Mouse (Mus musculus): ENCODE measurements around the gene AI413582. TPM values are rescaled to one million over a fixed set of nuclear protein-coding genes. Genes with fewer than 3 reads are reported as not detected.

Gene AI413582
- total and polyA plus RNA-seq, 2 experiments: 4.9 to 12.9 TPM

DNA sequence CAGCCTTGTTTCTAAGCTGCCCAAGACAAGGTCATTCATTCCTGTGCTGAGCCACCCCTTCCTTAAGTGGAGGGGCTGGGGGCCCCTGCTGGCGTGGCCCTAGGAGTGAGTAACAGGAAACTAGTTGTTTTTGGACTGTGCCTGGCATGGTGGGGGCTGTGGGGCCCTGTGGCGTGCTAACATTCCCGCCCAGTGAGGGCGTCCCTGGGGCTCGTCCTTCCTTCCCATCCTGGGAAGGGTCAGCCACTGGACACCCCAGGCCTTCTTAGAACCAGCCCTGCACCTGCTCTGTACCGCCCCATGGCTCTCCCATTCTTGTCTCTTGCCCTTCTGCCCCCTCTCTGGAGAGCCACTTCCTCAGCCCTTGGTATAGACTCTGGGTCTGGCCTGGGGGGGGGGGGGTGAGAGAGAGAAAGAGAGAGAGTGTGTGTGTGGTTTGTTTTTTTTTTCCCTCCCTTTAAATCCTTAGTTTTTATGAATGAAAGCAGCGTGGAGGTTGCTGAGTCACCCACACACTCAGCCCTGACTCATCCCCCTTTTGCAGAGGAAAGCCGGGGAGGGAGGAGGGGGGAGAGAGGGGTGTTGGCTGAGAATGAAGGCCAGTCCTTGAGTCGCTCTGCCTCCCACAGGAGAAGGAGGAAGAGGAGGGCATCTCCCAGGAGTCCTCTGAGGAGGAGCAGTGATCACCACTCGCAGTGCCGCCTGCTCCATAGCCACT is 3.6 kb downstream of the AI413582 start:
- H3K4me1 ChIP-seq (ENCODE audit: control insufficient read depth, insufficient read depth, low read length): peaks cover 5% of the 10 kb centered on the region; the same call in 1 of the 2 replicates
- no peak for TF ChIP-seq POLR2A (IDR thresholded peaks at IDR 0.05; ENCODE audit: extremely low read depth, insufficient read depth, low read length)
- TF ChIP-seq CTCF (IDR thresholded peaks at IDR 0.05; ENCODE audit: low read depth, low read length): no peak
- WGBS: 76% methylated on average over 11 of the region's 11 CpGs
- no peaks in the 10 kb centered on the region for H3K36me3 ChIP-seq (ENCODE audit: control insufficient read depth, insufficient read depth, low read length)
- H3K27me3 ChIP-seq (ENCODE audit: control insufficient read depth, insufficient read depth, low read length): no peaks in the 10 kb centered on the region
- H3K4me3 ChIP-seq (ENCODE audit: insufficient read depth, low read depth, low read length): no peak overlapping the region
- no peak overlapping the region for H3K9ac ChIP-seq (ENCODE audit: low read depth, low read length)
- no peak for DNase-seq (ENCODE audit: extremely low read depth, low read depth, low spot score)
- H3K79me2 ChIP-seq (ENCODE audit: control insufficient read depth, insufficient read depth, low read length): 0 out of 2 replicates have a peak, but pooled peaks cover 6% of the 10 kb centered on the region
- H3K27ac ChIP-seq (replicated peaks; ENCODE audit: insufficient read depth, low read depth, low read length): no peak overlapping the region

DNA sequence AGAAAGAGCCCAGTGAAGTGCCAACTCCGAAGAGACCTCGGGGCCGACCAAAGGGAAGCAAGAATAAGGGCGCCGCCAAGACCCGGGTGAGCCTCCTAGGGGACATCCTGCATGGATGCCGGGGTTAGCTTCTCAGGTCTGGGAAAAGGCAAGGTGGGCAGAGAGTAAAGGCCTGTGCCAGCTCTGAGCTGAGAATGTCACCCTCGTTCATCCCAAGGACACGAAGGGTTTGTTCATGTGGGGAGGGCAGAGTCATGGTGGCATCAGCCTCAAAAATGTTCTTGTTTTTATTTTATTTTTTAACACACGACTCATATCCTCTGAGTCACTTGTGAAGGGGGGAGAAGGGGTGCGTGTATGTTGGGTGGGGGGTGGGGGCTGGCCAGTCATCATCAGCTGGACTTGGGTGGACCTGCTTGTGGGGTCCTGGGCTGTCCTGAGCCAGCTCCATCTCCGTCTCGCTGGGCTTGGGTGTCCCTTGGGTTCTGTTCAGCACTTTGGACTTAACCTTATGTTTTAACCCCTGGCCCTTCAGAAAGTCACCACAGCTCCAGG is 4.6 kb downstream of the AI413582 start:
- 86% methylated on average over 13 of the region's 13 CpGs for WGBS
- no peak for DNase-seq (ENCODE audit: extremely low read depth, low read depth, low spot score)
- 0 out of 2 replicates have a peak, but pooled peaks cover 6% of the 10 kb centered on the region for H3K79me2 ChIP-seq (ENCODE audit: control insufficient read depth, insufficient read depth, low read length)
- no peak overlapping the region for H3K27ac ChIP-seq (replicated peaks; ENCODE audit: insufficient read depth, low read depth, low read length)
- TF ChIP-seq POLR2A (IDR thresholded peaks at IDR 0.05; ENCODE audit: extremely low read depth, insufficient read depth, low read length): no peak
- TF ChIP-seq CTCF (IDR thresholded peaks at IDR 0.05; ENCODE audit: low read depth, low read length): no peak
- peaks cover 5% of the 10 kb centered on the region; the same call in 1 of the 2 replicates for H3K4me1 ChIP-seq (ENCODE audit: control insufficient read depth, insufficient read depth, low read length)
- H3K36me3 ChIP-seq (ENCODE audit: control insufficient read depth, insufficient read depth, low read length): no peaks in the 10 kb centered on the region
- no peak overlapping the region for H3K4me3 ChIP-seq (ENCODE audit: insufficient read depth, low read depth, low read length)
- H3K9ac ChIP-seq (ENCODE audit: low read depth, low read length): no peak overlapping the region
- no peaks in the 10 kb centered on the region for H3K27me3 ChIP-seq (ENCODE audit: control insufficient read depth, insufficient read depth, low read length)

DNA sequence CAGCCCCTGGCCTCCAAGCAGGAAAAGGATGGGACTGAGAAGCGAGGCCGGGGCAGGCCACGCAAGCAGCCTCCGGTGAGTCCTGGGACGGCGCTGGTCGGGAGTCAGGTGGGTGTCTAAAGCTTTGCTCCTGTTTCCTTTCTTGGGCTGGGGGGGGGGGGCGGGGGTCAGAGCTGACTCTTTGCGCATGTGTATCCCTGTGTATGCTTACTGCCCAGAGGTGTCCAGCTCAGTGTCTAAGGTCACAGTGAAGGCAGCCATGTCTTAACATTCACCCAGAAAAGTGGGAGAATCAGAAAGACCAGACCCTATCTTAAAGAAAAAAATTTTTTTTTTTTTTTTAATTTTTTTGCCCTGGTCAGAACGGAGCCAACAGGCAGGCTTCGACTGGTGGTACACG is 6.0 kb downstream of the AI413582 start:
- 88% methylated on average over 12 of the region's 12 CpGs for WGBS

DNA sequence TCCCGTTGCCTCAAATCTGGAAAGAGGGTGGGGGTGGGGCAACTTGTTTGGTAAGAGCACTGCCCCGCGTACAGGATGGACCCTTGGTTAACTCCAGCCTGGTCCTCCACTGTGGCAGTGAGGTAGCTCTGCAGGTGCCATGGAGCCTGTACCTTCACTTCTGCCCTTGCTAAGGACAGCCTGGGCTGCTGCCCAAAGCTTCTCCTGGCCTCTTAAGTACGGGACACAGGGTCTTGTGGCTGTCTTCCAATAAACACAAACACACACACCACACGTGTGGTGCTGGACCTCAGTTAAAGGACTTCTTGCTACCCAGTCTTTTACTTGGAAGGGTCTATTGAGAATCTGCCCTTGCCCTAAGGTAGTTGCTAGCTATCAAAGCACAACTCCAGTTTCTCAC is 6.7 kb downstream of the AI413582 start:
- Histone ChIP-seq H3K9ac (ENCODE audit: low read depth, low read length) (no peak overlapping the region), H3K27me3 (ENCODE audit: control insufficient read depth, insufficient read depth, low read length) (no peaks in the 10 kb centered on the region), H3K27ac (replicated peaks; ENCODE audit: insufficient read depth, low read depth, low read length) (no peak overlapping the region), H3K4me3 (ENCODE audit: insufficient read depth, low read depth, low read length) (no peak overlapping the region), H3K79me2 (ENCODE audit: control insufficient read depth, insufficient read depth, low read length) (0 out of 2 replicates have a peak, but pooled peaks cover 6% of the 10 kb centered on the region), H3K4me1 (ENCODE audit: control insufficient read depth, insufficient read depth, low read length) (no peaks in the 10 kb centered on the region; the same call in 1 of the 2 replicates), H3K36me3 (ENCODE audit: control insufficient read depth, insufficient read depth, low read length) (no peaks in the 10 kb centered on the region)
- 67% methylated on average over 5 of the region's 5 CpGs for WGBS
- no peak for DNase-seq (ENCODE audit: extremely low read depth, low read depth, low spot score)
- TF ChIP-seq POLR2A (IDR thresholded peaks at IDR 0.05; ENCODE audit: extremely low read depth, insufficient read depth, low read length) (no peak), CTCF (IDR thresholded peaks at IDR 0.05; ENCODE audit: low read depth, low read length) (no peak)

More for the DNA sequence above, 6.0 kb downstream of the AI413582 start:
- DNase-seq (ENCODE audit: extremely low read depth, low read depth, low spot score): no peak
- no peak overlapping the region for H3K9ac ChIP-seq (ENCODE audit: low read depth, low read length)
- H3K27me3 ChIP-seq (ENCODE audit: control insufficient read depth, insufficient read depth, low read length): no peaks in the 10 kb centered on the region
- H3K79me2 ChIP-seq (ENCODE audit: control insufficient read depth, insufficient read depth, low read length): 0 out of 2 replicates have a peak, but pooled peaks cover 6% of the 10 kb centered on the region
- no peak for TF ChIP-seq POLR2A (IDR thresholded peaks at IDR 0.05; ENCODE audit: extremely low read depth, insufficient read depth, low read length)
- TF ChIP-seq CTCF (IDR thresholded peaks at IDR 0.05; ENCODE audit: low read depth, low read length): no peak
- no peaks in the 10 kb centered on the region for H3K36me3 ChIP-seq (ENCODE audit: control insufficient read depth, insufficient read depth, low read length)
- H3K4me1 ChIP-seq (ENCODE audit: control insufficient read depth, insufficient read depth, low read length): no peaks in the 10 kb centered on the region; the same call in 1 of the 2 replicates
- H3K27ac ChIP-seq (replicated peaks; ENCODE audit: insufficient read depth, low read depth, low read length): no peak overlapping the region
- H3K4me3 ChIP-seq (ENCODE audit: insufficient read depth, low read depth, low read length): no peak overlapping the region

DNA sequence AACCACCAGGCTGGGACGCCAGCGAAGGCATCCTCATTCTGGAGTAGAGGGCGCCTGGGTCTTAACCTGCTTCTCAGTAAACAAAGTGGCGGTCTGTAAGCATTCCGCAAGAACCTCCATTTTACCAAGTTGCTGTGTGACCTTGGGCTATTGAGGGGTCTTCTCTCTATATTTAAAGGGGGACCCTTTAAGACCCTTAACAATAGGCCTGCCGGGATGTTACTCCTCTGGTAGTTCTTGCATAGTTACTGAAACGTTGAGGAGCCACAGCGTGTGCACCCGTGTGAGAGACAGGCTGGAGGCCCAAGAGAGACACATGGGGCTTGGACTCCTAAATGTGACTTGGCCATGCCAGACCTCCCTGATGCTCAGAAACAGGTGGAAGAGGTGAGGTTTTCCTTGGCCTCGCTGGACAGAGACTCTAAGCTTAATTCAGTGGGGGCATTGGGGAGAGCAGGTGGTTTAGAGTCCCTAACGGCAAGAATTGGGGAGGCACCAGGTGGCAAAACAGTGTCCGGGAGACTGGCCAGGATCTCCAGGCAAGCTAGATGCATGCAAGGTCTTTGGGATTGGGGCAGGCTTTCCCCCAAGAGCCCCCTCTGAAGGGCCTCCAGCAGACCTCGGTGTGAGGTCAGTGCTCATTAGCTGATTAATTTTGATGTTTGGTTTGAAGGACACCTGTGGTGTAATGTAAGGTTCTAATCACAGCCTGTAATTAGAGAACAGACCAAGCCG is 7.5 kb downstream of the AI413582 start:
- no peak overlapping the region for H3K27ac ChIP-seq (replicated peaks; ENCODE audit: insufficient read depth, low read depth, low read length)
- WGBS: 53% methylated on average over 14 of the region's 14 CpGs
- no peak for TF ChIP-seq CTCF (IDR thresholded peaks at IDR 0.05; ENCODE audit: low read depth, low read length)

More for the DNA sequence above, 7.5 kb downstream of the AI413582 start:
- 0 out of 2 replicates have a peak, but pooled peaks cover 6% of the 10 kb centered on the region for H3K79me2 ChIP-seq (ENCODE audit: control insufficient read depth, insufficient read depth, low read length)
- no peaks in the 10 kb centered on the region; the same call in 1 of the 2 replicates for H3K4me1 ChIP-seq (ENCODE audit: control insufficient read depth, insufficient read depth, low read length)
- no peaks in the 10 kb centered on the region for H3K27me3 ChIP-seq (ENCODE audit: control insufficient read depth, insufficient read depth, low read length)
- peak overlapping the region; percentile 59; the same call in 1 of the 2 replicates for H3K4me3 ChIP-seq (ENCODE audit: insufficient read depth, low read depth, low read length)
- no peaks in the 10 kb centered on the region for H3K36me3 ChIP-seq (ENCODE audit: control insufficient read depth, insufficient read depth, low read length)
- no peak for DNase-seq (ENCODE audit: extremely low read depth, low read depth, low spot score)
- peak overlapping the region; percentile 59 for H3K9ac ChIP-seq (ENCODE audit: low read depth, low read length)

Data from liver, adult 2 months (tissue).